Mouse (Mus musculus) limb, embryonic 14.5 days (tissue): ENCODE measurements around the gene Notch4. TPM values are rescaled to one million over a fixed set of nuclear protein-coding genes. Genes with fewer than 3 reads are reported as not detected.

ENCODE experiments used
- ATAC-seq: fragments of 200-750 bp; cut with Nextera tagmentation; 2 replicates; pipeline ENCODE4 v1.8.0; 2017; ENCODE audit warnings: low read depth, moderate number of reproducible peaks, moderate TSS enrichment; ENCODE audit not compliant: low FRiP score
- DNase-seq: peaks from one replicate; pipeline ENCODE4 v3.0.0-alpha.2; 2015; ENCODE audit warnings: low spot score
- H3K27ac ChIP-seq: fragments of 300-500 bp; sonication (generic); replicated peaks from 2 replicates; pipeline ENCODE4 v1.5.1; 2014; ENCODE audit warnings: low read depth, mild to moderate bottlenecking, low read length, moderate library complexity, mixed read lengths
- H3K27me3 ChIP-seq: fragments of 300-500 bp; sonication (generic); 2 replicates; pipeline ENCODE4 v1.6.1; 2014; ENCODE audit warnings: low read length, mixed read lengths; ENCODE audit not compliant: control insufficient read depth, insufficient read depth
- H3K36me3 ChIP-seq: fragments of 300-500 bp; sonication (generic); 2 replicates; pipeline ENCODE4 v1.6.1; 2014; ENCODE audit warnings: mild to moderate bottlenecking, low read length, moderate library complexity, mixed read lengths; ENCODE audit not compliant: control insufficient read depth, insufficient read depth
- H3K4me1 ChIP-seq: fragments of 300-500 bp; sonication (generic); 2 replicates; pipeline ENCODE4 v1.6.1; 2014; ENCODE audit warnings: antibody characterized with exemption, low read length, mixed read lengths; ENCODE audit not compliant: control insufficient read depth, insufficient read depth
- H3K4me2 ChIP-seq: fragments of 300-500 bp; sonication (generic); replicated peaks from 2 replicates; pipeline ENCODE4 v1.6.1; 2014; ENCODE audit warnings: low read depth, mild to moderate bottlenecking, low read length, moderate library complexity; ENCODE audit not compliant: severe bottlenecking
- H3K4me3 ChIP-seq: fragments of 300-500 bp; sonication (generic); replicated peaks from 2 replicates; pipeline ENCODE4 v1.5.1; 2014; ENCODE audit warnings: low read length
- H3K9ac ChIP-seq: fragments of 300-500 bp; sonication (generic); 2 replicates; pipeline ENCODE4 v1.6.1; 2014; ENCODE audit warnings: mild to moderate bottlenecking, low read depth, low read length, moderate library complexity; ENCODE audit not compliant: severe bottlenecking
- H3K9me3 ChIP-seq: fragments of 300-500 bp; sonication (generic); 2 replicates; pipeline ENCODE4 v1.6.1; 2016; ENCODE audit warnings: low read length; ENCODE audit not compliant: control insufficient read depth
- POLR2A ChIP-seq: fragments of 200-500 bp; IDR thresholded peaks from 2 replicates; pipeline ENCODE4 v1.8.0; 2012; ENCODE audit warnings: inconsistent platforms, mild to moderate bottlenecking, moderate library complexity, borderline replicate concordance; ENCODE audit not compliant: insufficient read depth, insufficient read length; ENCODE audit errors: extremely low read depth
- WGBS: fragments of 180-500 bp; shearing (Covaris S2); extraction: QIAGEN DNeasy Blood & Tissue Kit; methylation state at CpG from one replicate; pipeline ENCODE4 v1.1.7; 2014; 5-methylcytosine and 5-hydroxymethylcytosine counted together
- polyA plus RNA-seq, 2 experiments: library from polyadenylated mRNA; depleted of rRNA in 1 of 2; stranded (reverse) in 1 of 2; unstranded in 1 of 2; fragments of >200 nt; fragmentation: Nextera tagmentation in 1 of 2; extraction: Ambion mirVana in 1 of 2; gene quantifications; 2 replicates each; pipeline versions ENCODE4 v1.2.1 to v1.2.3; 2012 to 2014

The Notch4 gene
- polyA plus RNA-seq, 2 experiments = 4.3 to 9.6 TPM

GRCm38 (mm10) chr17:34583397-34583796 lies 19.3 kb downstream of the Notch4 start:
- TF ChIP-seq POLR2A = no peak
- DNase-seq (no peak), ATAC-seq (no peak)
- Histone ChIP-seq H3K9me3 (no peaks in the 10 kb centered on the region), H3K27me3 (no peaks in the 10 kb centered on the region), H3K4me1 (peaks cover 15% of the 10 kb centered on the region; the same call in 1 of the 2 replicates), H3K4me3 (no peak overlapping the region), H3K4me2 (no peak overlapping the region), H3K27ac (no peak overlapping the region), H3K36me3 (no peaks in the 10 kb centered on the region), H3K9ac (no peak overlapping the region)
- 60% methylated on average over 7 of the region's 7 CpGs for WGBS

GRCm38 (mm10) chr17:34583819-34584218 lies 19.8 kb downstream of the Notch4 start:
- no peak overlapping the region for H3K9ac ChIP-seq

GRCm38 (mm10) chr17:34585121-34585520 lies 21.1 kb downstream of the Notch4 start:
- H3K27ac ChIP-seq = no peak overlapping the region
- WGBS = 96% methylated on average over 8 of the region's 8 CpGs
- peaks cover 29% of the 10 kb centered on the region for H3K4me1 ChIP-seq
- no peak overlapping the region for H3K4me2 ChIP-seq
- H3K27me3 ChIP-seq = no peaks in the 10 kb centered on the region
- no peak overlapping the region for H3K4me3 ChIP-seq
- no peak for ATAC-seq
- H3K36me3 ChIP-seq = no peaks in the 10 kb centered on the region
- no peak for TF ChIP-seq POLR2A
- no peak for DNase-seq
- H3K9me3 ChIP-seq = no peaks in the 10 kb centered on the region
- no peak overlapping the region for H3K9ac ChIP-seq

More at GRCm38 (mm10) chr17:34583819-34584218, 19.8 kb downstream of the Notch4 start:
- H3K27me3 ChIP-seq = no peaks in the 10 kb centered on the region
- H3K4me3 ChIP-seq = no peak overlapping the region
- H3K9me3 ChIP-seq = no peaks in the 10 kb centered on the region
- H3K4me2 ChIP-seq = no peak overlapping the region
- ATAC-seq = no peak
- H3K4me1 ChIP-seq = peaks cover 19% of the 10 kb centered on the region
- 94% methylated on average over 8 of the region's 8 CpGs for WGBS
- no peak for TF ChIP-seq POLR2A
- DNase-seq = no peak
- H3K27ac ChIP-seq = no peak overlapping the region
- H3K36me3 ChIP-seq = no peaks in the 10 kb centered on the region

- 0 out of 2 replicates have a peak, but pooled peaks have one; percentile 4 for TF ChIP-seq POLR2A
- Histone ChIP-seq H3K4me3 (peak overlapping the region; percentile 75), H3K4me1 (peaks cover 36% of the 10 kb centered on the region), H3K36me3 (no peaks in the 10 kb centered on the region), H3K9me3 (no peaks in the 10 kb centered on the region), H3K4me2 (peak overlapping the region; percentile 98), H3K27me3 (no peaks in the 10 kb centered on the region), H3K9ac (peak overlapping the region; percentile 90), H3K27ac (peak overlapping the region; percentile 95)
- WGBS = 24% methylated on average over 32 of the region's 32 CpGs
- DNase-seq (no peak), ATAC-seq (0 out of 2 replicates have a peak, but pooled peaks have one; percentile 0)
Observed at GRCm38 (mm10) chr17:34585877-34586771, 22.1 kb downstream of the Notch4 start.

DNA sequence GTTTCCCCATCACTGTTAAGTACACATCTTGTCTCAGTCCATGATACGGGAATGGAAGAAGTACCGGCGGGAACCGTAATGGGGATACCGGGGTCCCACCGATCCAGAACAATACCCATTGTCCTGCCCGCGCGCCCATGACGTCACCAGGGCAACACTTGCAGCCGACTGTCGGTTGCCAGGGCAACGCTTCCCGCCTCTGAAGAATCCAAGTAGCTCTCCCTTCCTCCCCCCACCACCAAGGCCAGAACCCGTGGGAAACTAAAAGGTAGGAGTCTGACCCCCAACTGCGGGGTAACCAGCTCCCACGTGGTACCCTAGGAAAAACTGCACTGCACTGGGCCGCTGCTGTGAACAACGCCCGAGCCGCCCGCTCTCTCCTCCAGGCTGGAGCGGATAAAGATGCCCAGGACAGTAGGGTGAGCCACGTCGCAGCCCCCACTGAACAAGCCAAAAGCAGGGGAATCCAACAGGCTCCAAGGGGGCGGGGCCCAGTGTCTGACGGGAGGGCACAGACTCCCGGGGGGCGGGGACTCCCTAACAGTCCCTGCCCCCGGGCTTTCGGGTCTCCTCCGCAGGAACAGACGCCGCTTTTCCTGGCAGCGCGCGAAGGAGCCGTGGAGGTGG lies 22.8 kb downstream of the Notch4 start:
- 2% methylated on average over 35 of the region's 38 CpGs for WGBS
- peak; percentile 55; the same call in 1 of the 2 replicates for TF ChIP-seq POLR2A
- Histone ChIP-seq H3K36me3 (no peaks in the 10 kb centered on the region), H3K4me2 (peak overlapping the region; percentile 98), H3K9ac (peak overlapping the region; percentile 90), H3K4me1 (peaks cover 40% of the 10 kb centered on the region), H3K27ac (peak overlapping the region; percentile 95), H3K9me3 (no peaks in the 10 kb centered on the region), H3K4me3 (peak overlapping the region; percentile 75), H3K27me3 (no peaks in the 10 kb centered on the region)
- peak; percentile 93 for DNase-seq
- ATAC-seq = peak; percentile 86
